Mouse (Mus musculus) ES-Bruce4 (cell line): ENCODE data around the gene Usp29.

Source experiments
- CTCF ChIP-seq: IDR thresholded peaks from one replicate; pipeline ENCODE4 v1.8.1; 2011; ENCODE audit warnings: low read depth, low read length
- POLR2A ChIP-seq: IDR thresholded peaks from one replicate; pipeline ENCODE4 v1.8.1; 2011; ENCODE audit warnings: low read length; ENCODE audit not compliant: insufficient read depth

DNA sequence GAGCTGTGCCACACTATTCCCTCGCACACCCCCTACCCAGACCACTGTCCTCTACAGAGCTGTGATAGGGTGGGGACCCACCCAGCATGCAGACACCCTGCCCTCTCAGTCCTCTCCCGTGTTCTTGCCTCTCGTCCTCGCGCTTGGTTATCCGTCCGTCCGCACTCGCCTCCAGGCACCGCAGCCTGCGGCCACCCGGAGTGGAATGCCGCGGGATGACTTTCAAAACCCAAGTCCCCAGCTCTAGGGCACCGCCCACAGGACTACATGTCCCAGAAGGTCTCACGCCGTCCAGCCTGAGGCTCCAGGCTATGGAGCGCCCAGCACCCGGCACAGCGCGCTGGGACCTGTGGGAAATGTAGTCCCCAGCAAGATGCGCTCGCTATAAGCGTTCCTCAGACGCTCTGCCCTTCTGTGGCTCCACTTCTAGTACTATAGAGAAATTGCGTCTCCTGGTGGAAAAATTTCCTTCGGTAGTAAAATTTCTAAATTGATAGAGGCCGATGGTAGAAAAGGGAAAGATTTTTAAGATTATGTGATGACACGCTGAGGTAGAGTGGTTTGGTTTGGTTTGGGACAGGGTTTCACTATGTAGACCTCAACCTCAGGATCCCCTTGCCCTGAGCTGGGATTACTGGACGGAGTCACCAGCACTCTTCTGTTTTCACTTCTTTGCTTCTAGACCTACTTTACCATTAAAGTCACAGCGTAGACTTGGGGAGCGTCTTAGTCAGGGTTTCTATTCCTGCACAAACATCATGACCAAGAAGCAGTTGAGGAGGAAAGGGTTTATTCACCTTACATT, 33.9 kb upstream of the Usp29 start, which contains the start of gene Zim1:
- no peak for TF ChIP-seq POLR2A
- TF ChIP-seq CTCF = no peak
